Mouse (Mus musculus) limb, embryonic 11.5 days (tissue): Measurements from ENCODE around the gene Adamts15. TPM values are rescaled to one million over a fixed set of nuclear protein-coding genes. Genes with fewer than 3 reads are reported as not detected.

Experiments used
- ATAC-seq: fragments of 200-750 bp; cut with Nextera tagmentation; 2 replicates; pipeline ENCODE4 v1.8.0; 2017; ENCODE audit warnings: low read depth; ENCODE audit not compliant: insufficient number of reproducible peaks, low FRiP score, low TSS enrichment
- DNase-seq: peaks from one replicate; pipeline ENCODE4 v3.0.0-alpha.2; 2015; ENCODE audit warnings: low spot score
- H3K27ac ChIP-seq: fragments of 300-500 bp; sonication (generic); replicated peaks from 2 replicates; pipeline ENCODE4 v1.5.1; 2014; ENCODE audit warnings: low read depth, mild to moderate bottlenecking, low read length
- H3K27me3 ChIP-seq: fragments of 300-500 bp; sonication (generic); 2 replicates; pipeline ENCODE4 v1.6.1; 2014; ENCODE audit warnings: mild to moderate bottlenecking, low read length, mixed read lengths; ENCODE audit not compliant: control insufficient read depth, insufficient read depth
- H3K36me3 ChIP-seq: fragments of 300-500 bp; sonication (generic); 2 replicates; pipeline ENCODE4 v1.6.1; 2014; ENCODE audit warnings: mild to moderate bottlenecking, low read length, moderate library complexity, mixed read lengths; ENCODE audit not compliant: control insufficient read depth, insufficient read depth
- H3K4me1 ChIP-seq: fragments of 300-500 bp; sonication (generic); 2 replicates; pipeline ENCODE4 v1.6.1; 2014; ENCODE audit warnings: low read length, mixed read lengths; ENCODE audit not compliant: control insufficient read depth, insufficient read depth
- H3K4me2 ChIP-seq: fragments of 300-500 bp; sonication (generic); 2 replicates; pipeline ENCODE4 v1.6.1; 2014; ENCODE audit warnings: low read depth, mild to moderate bottlenecking, moderate library complexity; ENCODE audit not compliant: severe bottlenecking
- H3K4me3 ChIP-seq: fragments of 300-500 bp; sonication (generic); 2 replicates; pipeline ENCODE4 v1.5.1; 2014; ENCODE audit warnings: low read depth, low read length
- H3K9ac ChIP-seq: fragments of 300-500 bp; sonication (generic); 2 replicates; pipeline ENCODE4 v1.6.1; 2014; ENCODE audit warnings: mild to moderate bottlenecking, low read length
- H3K9me3 ChIP-seq: fragments of 300-500 bp; sonication (generic); 2 replicates; pipeline ENCODE4 v1.6.1; 2016; ENCODE audit warnings: low read length; ENCODE audit not compliant: control insufficient read depth
- WGBS: fragments of 180-500 bp; shearing (Covaris S2); extraction: QIAGEN DNeasy Blood & Tissue Kit; methylation state at CpG from one replicate; pipeline ENCODE4 v1.1.7; 2014; 5-methylcytosine and 5-hydroxymethylcytosine counted together
- polyA plus RNA-seq: library from polyadenylated mRNA; unstranded; fragments of >200 nt; fragmentation: Nextera tagmentation; extraction: Ambion mirVana; gene quantifications from 2 replicates; pipeline ENCODE4 v1.2.1, GENCODE M21; 2014

Adamts15 gene
- polyA plus RNA-seq, 1 experiment from 2014 or later, result 6.7 TPM

DNA sequence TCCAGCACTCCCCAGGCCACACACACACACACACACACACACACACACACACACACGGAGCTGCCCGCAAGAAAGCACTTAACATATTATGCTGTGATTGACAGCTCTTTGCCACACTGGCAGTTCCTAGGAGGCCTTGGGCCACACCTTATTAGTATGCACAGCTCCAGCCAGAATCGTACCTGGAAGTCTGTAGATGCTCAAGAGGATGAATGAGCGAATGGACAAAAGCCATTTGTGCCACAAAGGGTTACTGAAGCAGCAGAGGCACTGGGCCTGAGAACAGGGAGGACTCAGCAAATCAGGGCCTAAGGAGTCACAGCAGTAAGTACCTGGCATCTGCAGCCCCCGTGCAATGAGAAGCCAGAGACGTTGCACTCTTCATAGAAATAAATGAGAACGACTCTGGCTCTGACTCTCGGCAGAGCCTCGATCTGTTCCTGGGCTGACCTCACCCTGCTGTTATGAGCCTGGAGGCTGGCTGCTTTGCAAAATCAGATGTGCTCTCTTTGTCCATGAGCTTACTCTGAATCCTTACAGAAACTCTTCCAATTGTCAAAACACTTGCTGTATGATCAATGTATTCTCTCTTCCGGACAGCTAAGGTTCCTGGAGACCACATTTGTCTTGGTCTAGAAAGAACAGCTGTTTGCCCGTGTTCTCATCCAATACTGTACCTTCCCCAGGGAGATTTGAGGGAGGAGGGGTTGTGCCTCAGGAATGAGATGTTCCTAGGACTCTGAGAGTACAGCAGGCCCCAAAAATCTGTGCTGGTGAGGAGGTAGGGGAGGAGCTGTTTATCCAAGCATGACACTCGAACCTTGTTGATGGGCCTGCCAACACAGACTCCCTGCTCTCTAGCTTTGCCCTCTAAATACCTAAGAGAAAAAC lies 3.5 kb downstream of the Adamts15 start:
- 61% methylated on average over 12 of the region's 12 CpGs for WGBS
- no peaks in the 10 kb centered on the region for H3K36me3 ChIP-seq
- peaks cover 12% of the 10 kb centered on the region for H3K27me3 ChIP-seq
- no peak overlapping the region for H3K4me3 ChIP-seq
- no peaks in the 10 kb centered on the region for H3K9me3 ChIP-seq
- DNase-seq (no peak), ATAC-seq (no peak)
- H3K9ac ChIP-seq, result no peak overlapping the region
- H3K27ac ChIP-seq, result no peak overlapping the region
- H3K4me2 ChIP-seq, result peak overlapping the region; percentile 10; the same call in 1 of the 2 replicates
- H3K4me1 ChIP-seq, result peaks cover 9% of the 10 kb centered on the region

DNA sequence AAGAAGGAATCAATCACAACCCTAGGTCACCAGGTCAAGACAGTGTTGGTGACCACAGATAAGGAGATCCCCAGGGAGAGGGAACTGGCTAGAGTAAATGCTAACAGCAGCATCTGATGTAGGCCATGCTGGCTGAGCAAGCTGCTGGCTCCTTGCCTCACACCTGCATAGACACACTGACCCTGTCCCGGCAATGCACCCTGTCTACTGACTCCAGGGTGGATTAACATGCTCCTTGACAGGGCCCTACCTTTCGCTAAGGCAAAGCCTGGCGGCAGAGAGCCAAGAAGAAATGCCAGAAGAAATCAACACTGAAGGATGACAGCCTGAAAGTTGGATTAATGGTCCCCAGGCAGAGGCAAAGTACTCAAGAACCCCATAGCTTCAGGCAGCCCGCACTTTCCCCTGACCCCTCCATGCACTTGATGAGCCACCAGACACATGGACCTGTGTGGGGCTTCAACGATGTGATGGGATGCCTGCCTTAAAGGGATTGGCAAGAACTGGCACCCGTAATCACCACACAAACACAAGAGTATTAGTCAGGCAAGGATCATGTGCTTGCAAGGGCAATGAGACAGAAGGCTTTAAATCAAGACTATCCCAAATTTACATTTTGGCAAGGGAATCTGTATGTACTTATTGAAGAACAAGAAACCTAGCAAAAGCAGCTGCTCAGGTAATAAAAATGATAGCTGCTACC lies 5.8 kb downstream of the Adamts15 start:
- no peak for ATAC-seq
- Histone ChIP-seq H3K27ac (no peak overlapping the region), H3K4me2 (no peak overlapping the region), H3K4me3 (no peak overlapping the region), H3K27me3 (peaks cover 8% of the 10 kb centered on the region; the same call in 1 of the 2 replicates), H3K36me3 (no peaks in the 10 kb centered on the region), H3K9ac (no peak overlapping the region), H3K9me3 (no peaks in the 10 kb centered on the region), H3K4me1 (peaks cover 6% of the 10 kb centered on the region)
- 82% methylated on average over 6 of the region's 6 CpGs for WGBS
- no peak for DNase-seq

DNA sequence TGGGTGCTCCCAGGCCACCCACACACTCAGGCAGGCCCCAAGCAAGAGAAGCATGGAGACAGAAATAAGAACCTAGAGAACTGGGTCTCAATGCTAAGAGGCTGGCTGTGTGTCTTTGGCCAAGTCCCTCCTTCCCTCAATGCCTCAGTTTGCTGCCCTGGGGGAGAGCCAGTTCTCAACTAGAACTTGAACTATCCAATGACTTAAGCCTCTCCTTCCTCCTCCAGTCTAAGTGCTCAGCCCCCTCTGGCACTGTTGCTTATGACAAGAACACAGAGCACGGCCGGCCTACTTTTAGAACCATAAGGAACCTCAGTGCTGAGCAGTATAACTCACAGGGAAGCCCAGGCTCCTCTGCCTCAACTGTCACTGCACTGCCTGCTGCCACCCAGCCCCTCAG lies 8.0 kb downstream of the Adamts15 start:
- no peaks in the 10 kb centered on the region for H3K36me3 ChIP-seq
- no peaks in the 10 kb centered on the region for H3K9me3 ChIP-seq
- no peak overlapping the region for H3K9ac ChIP-seq
- H3K4me1 ChIP-seq, result peaks cover 4% of the 10 kb centered on the region
- DNase-seq (no peak), ATAC-seq (no peak)
- H3K4me2 ChIP-seq, result no peak overlapping the region
- H3K4me3 ChIP-seq, result no peak overlapping the region
- H3K27ac ChIP-seq, result no peak overlapping the region
- WGBS, result 91% methylated on average over 2 of the region's 2 CpGs
- H3K27me3 ChIP-seq, result no peaks in the 10 kb centered on the region

DNA sequence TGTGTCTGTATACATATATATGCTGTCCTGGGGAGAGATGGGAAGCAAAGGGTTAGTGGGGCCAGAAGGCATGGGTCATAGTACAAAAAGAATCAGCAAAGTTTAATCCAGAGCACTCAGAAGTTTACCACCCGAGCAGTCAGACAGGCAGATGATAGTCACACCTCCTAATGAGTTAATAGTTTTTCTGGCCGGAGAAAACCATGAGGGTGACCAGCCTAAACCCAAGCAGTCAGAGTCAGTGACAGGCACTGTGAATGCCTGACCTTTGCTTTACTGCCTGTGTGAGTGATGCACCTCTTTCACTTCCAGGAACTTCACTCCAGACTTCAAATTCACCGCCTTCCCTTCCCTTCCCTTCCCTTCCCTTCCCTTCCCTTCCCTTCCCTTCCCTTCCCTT lies 8.8 kb downstream of the Adamts15 start:
- WGBS, result 55% methylated on average over 3 of the region's 3 CpGs
- DNase-seq (no peak), ATAC-seq (no peak)
- no peaks in the 10 kb centered on the region for H3K9me3 ChIP-seq
- H3K9ac ChIP-seq, result no peak overlapping the region
- no peaks in the 10 kb centered on the region for H3K36me3 ChIP-seq
- H3K27ac ChIP-seq, result no peak overlapping the region
- H3K4me2 ChIP-seq, result no peak overlapping the region
- H3K4me3 ChIP-seq, result no peak overlapping the region
- peaks cover 1% of the 10 kb centered on the region for H3K4me1 ChIP-seq
- H3K27me3 ChIP-seq, result no peaks in the 10 kb centered on the region

DNA sequence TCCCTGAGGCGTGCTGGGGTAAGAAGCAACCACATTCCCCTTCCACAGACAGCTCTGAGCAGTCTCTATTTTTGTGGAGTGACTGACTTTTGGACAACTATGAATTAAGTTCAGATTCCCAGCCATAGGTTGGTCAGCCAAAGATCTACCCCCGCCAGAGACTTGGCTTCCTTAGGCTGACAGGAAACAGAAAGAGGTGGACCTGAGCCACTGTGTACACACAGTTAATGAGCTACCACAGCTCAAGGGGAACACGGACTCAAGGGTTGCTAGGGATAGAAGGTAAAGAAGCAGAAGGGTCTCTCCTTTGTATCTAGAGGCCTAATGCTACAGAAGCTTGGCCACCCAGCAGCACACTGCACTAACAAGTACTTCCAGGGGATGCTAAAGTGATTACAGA lies 10.1 kb downstream of the Adamts15 start:
- no peak for ATAC-seq
- Histone ChIP-seq H3K27ac (no peak overlapping the region), H3K4me2 (no peak overlapping the region), H3K4me1 (no peaks in the 10 kb centered on the region), H3K9ac (no peak overlapping the region), H3K4me3 (no peak overlapping the region), H3K36me3 (no peaks in the 10 kb centered on the region), H3K9me3 (no peaks in the 10 kb centered on the region), H3K27me3 (no peaks in the 10 kb centered on the region)
- no peak for DNase-seq
- WGBS, result 83% methylated on average over 3 of the region's 3 CpGs

DNA sequence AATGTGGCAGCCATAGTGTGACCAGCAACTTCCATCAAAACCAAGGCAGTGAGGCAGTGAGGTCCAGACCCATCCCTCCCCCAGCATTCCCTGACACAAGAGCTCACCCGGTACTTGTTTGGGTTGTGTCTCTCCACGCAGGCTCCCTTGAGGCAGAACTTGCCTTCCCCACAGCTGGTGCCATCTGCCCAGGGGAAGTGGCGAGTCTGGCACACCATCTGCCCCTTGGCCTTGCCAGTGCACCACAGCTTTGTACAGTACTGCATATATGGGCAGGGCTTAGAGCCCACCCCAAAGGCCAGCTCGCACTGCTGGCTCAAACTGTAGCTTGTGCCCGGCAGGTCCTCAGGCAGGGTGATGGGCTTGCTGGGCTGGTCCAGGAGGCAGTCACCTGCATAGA lies 11.8 kb downstream of the Adamts15 start:
- H3K9me3 ChIP-seq, result no peaks in the 10 kb centered on the region
- 90% methylated on average over 5 of the region's 5 CpGs for WGBS
- H3K9ac ChIP-seq, result no peak overlapping the region
- no peaks in the 10 kb centered on the region for H3K4me1 ChIP-seq
- H3K27ac ChIP-seq, result no peak overlapping the region
- DNase-seq, result no peak
- H3K36me3 ChIP-seq, result no peaks in the 10 kb centered on the region
- H3K4me3 ChIP-seq, result no peak overlapping the region
- ATAC-seq, result no peak
- H3K4me2 ChIP-seq, result no peak overlapping the region
- no peaks in the 10 kb centered on the region for H3K27me3 ChIP-seq

DNA sequence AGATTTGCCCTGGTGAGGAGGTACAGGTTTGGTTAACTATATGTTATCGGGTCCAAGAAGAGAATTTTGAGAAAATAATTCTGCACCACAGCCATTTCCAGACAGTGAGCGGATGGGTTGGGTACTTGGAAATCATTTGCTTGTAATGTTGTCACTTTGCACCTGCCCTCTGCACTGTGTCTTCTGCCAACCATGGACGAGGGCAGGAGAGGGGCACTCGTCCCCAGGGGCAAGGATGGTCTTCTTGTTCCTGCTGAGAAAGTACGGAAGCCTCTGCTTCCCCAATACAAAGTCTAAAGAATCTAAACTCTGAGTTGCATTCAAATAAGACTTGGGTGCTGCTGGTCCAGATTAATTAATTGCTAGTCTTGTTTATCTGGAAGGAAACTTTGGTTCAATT lies 13.3 kb downstream of the Adamts15 start:
- Histone ChIP-seq H3K27ac (no peak overlapping the region), H3K9me3 (no peaks in the 10 kb centered on the region), H3K27me3 (no peaks in the 10 kb centered on the region), H3K9ac (no peak overlapping the region), H3K4me1 (no peaks in the 10 kb centered on the region), H3K4me3 (no peak overlapping the region), H3K4me2 (no peak overlapping the region), H3K36me3 (no peaks in the 10 kb centered on the region)
- 81% methylated on average over 5 of the region's 5 CpGs for WGBS
- DNase-seq (no peak), ATAC-seq (no peak)

DNA sequence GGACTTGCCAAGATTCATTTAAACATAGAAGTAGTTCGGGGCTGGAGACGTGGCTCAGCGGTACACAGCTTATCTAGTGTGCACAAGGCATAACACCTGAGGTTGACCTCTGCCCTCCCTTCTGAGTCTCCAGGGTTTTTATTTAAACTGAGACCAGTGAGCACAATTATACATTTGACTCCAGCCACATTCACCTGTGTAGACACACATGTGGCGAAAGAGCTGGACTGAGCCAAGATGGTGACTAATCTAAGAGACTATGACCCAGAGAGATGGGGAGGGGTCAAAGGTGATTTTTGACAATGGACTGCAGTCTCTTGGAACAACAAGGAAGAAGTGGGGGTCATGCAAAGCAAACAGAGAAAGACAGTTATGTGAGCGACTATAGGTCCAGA lies 14.0 kb downstream of the Adamts15 start:
- H3K36me3 ChIP-seq, result no peaks in the 10 kb centered on the region; the same call in 1 of the 2 replicates
- H3K4me1 ChIP-seq, result no peaks in the 10 kb centered on the region
- DNase-seq, result no peak
- 91% methylated on average over 5 of the region's 5 CpGs for WGBS
- no peak overlapping the region for H3K27ac ChIP-seq
- no peak overlapping the region for H3K4me2 ChIP-seq
- H3K27me3 ChIP-seq, result no peaks in the 10 kb centered on the region
- ATAC-seq, result no peak
- no peaks in the 10 kb centered on the region for H3K9me3 ChIP-seq
- H3K9ac ChIP-seq, result no peak overlapping the region
- H3K4me3 ChIP-seq, result no peak overlapping the region
